Mouse (Mus musculus): ENCODE results near the gene Tmprss11g. TPM values are rescaled to one million over a fixed set of nuclear protein-coding genes. Genes with fewer than 3 reads are reported as not detected.

Tmprss11g gene
- polyA plus RNA-seq, 1 experiment from 2014 or later = not detected

- H3K4me3 ChIP-seq (ENCODE audit: control insufficient read depth in 1 of 2, insufficient read depth in 1 of 2, low read depth in 1 of 2, low read length in 2 of 2) = no peak overlapping the region
- H3K4me2 ChIP-seq (ENCODE audit: low read length) = no peak overlapping the region
- no peaks in the 10 kb centered on the region for H3K36me3 ChIP-seq (ENCODE audit: control insufficient read depth, insufficient read depth, low read length)
- 78% methylated on average over 9 of the region's 9 CpGs for WGBS
- H3K9me3 ChIP-seq (ENCODE audit: control insufficient read depth, low read length) = no peaks in the 10 kb centered on the region
- no peaks in the 10 kb centered on the region for H3K27me3 ChIP-seq (ENCODE audit: control insufficient read depth, insufficient read depth, low read length)
- no peaks in the 10 kb centered on the region for H3K4me1 ChIP-seq (ENCODE audit: control insufficient read depth in 2 of 2, insufficient read depth in 2 of 2, low read length in 2 of 2)
- H3K9ac ChIP-seq (ENCODE audit: low read length) = no peak overlapping the region
- no peak for ATAC-seq (ENCODE audit: insufficient number of reproducible peaks, insufficient read depth, low FRiP score, low read depth)
- H3K27ac ChIP-seq (replicated peaks in 1 of 2; ENCODE audit: control insufficient read depth in 1 of 2, insufficient read depth in 1 of 2, low read depth in 2 of 2, low read length in 2 of 2) = no peak overlapping the region
Observed at GRCm38 (mm10) chr5:86473859-86474258, 44.5 kb downstream of the Tmprss11g start.

GRCm38 (mm10) chr5:86468890-86469289 lies 49.5 kb downstream of the Tmprss11g start, which contains the start of gene Tmprss11a:
Gene Tmprss11a, minus strand, starts transcription at chr5:86468990.
- H3K4me2 ChIP-seq (ENCODE audit: low read length) = no peak within 1 kb of the TSS
- no peak within 1 kb of the TSS for H3K9ac ChIP-seq (ENCODE audit: low read length)
- WGBS = 63% methylated on average over 4 of the region's 4 CpGs
- no peaks in the 10 kb centered on the region for H3K36me3 ChIP-seq (ENCODE audit: control insufficient read depth, insufficient read depth, low read length)
- no peak within 1 kb of the TSS for H3K27ac ChIP-seq (replicated peaks in 1 of 2; ENCODE audit: control insufficient read depth in 1 of 2, insufficient read depth in 1 of 2, low read depth in 2 of 2, low read length in 2 of 2)
- no peaks in the 10 kb centered on the region for H3K27me3 ChIP-seq (ENCODE audit: control insufficient read depth, insufficient read depth, low read length)
- ATAC-seq (ENCODE audit: insufficient number of reproducible peaks, insufficient read depth, low FRiP score, low read depth) = no peak
- H3K4me3 ChIP-seq (ENCODE audit: control insufficient read depth in 1 of 2, insufficient read depth in 1 of 2, low read depth in 1 of 2, low read length in 2 of 2) = no peak within 1 kb of the TSS
- H3K4me1 ChIP-seq (ENCODE audit: control insufficient read depth in 2 of 2, insufficient read depth in 2 of 2, low read length in 2 of 2) = no peaks in the 10 kb centered on the region
- H3K9me3 ChIP-seq (ENCODE audit: control insufficient read depth, low read length) = no peaks in the 10 kb centered on the region

GRCm38 (mm10) chr5:86439306-86439705 lies 79.1 kb downstream of the Tmprss11g start:
- no peaks in the 10 kb centered on the region for H3K4me1 ChIP-seq (ENCODE audit: control insufficient read depth in 2 of 2, insufficient read depth in 2 of 2, low read length in 2 of 2)
- no peaks in the 10 kb centered on the region for H3K9me3 ChIP-seq (ENCODE audit: control insufficient read depth, low read length)
- WGBS = 71% methylated on average over 2 of the region's 2 CpGs
- no peak overlapping the region for H3K4me3 ChIP-seq (ENCODE audit: control insufficient read depth in 1 of 2, insufficient read depth in 1 of 2, low read depth in 1 of 2, low read length in 2 of 2)
- no peak overlapping the region for H3K9ac ChIP-seq (ENCODE audit: low read length)
- H3K27ac ChIP-seq (replicated peaks in 1 of 2; ENCODE audit: control insufficient read depth in 1 of 2, insufficient read depth in 1 of 2, low read depth in 2 of 2, low read length in 2 of 2) = no peak overlapping the region
- H3K27me3 ChIP-seq (ENCODE audit: control insufficient read depth, insufficient read depth, low read length) = no peaks in the 10 kb centered on the region
- no peaks in the 10 kb centered on the region for H3K36me3 ChIP-seq (ENCODE audit: control insufficient read depth, insufficient read depth, low read length)
- no peak for ATAC-seq (ENCODE audit: insufficient number of reproducible peaks, insufficient read depth, low FRiP score, low read depth)
- H3K4me2 ChIP-seq (ENCODE audit: low read length) = no peak overlapping the region

GRCm38 (mm10) chr5:86438548-86438947 lies 79.9 kb downstream of the Tmprss11g start:
- H3K27me3 ChIP-seq (ENCODE audit: control insufficient read depth, insufficient read depth, low read length) = no peaks in the 10 kb centered on the region
- H3K27ac ChIP-seq (replicated peaks in 1 of 2; ENCODE audit: control insufficient read depth in 1 of 2, insufficient read depth in 1 of 2, low read depth in 2 of 2, low read length in 2 of 2) = no peak overlapping the region
- no peak overlapping the region for H3K9ac ChIP-seq (ENCODE audit: low read length)
- H3K4me1 ChIP-seq (ENCODE audit: control insufficient read depth in 2 of 2, insufficient read depth in 2 of 2, low read length in 2 of 2) = no peaks in the 10 kb centered on the region
- H3K36me3 ChIP-seq (ENCODE audit: control insufficient read depth, insufficient read depth, low read length) = no peaks in the 10 kb centered on the region
- ATAC-seq (ENCODE audit: insufficient number of reproducible peaks, insufficient read depth, low FRiP score, low read depth) = no peak
- H3K4me3 ChIP-seq (ENCODE audit: control insufficient read depth in 1 of 2, insufficient read depth in 1 of 2, low read depth in 1 of 2, low read length in 2 of 2) = no peak overlapping the region
- no peak overlapping the region for H3K4me2 ChIP-seq (ENCODE audit: low read length)
- H3K9me3 ChIP-seq (ENCODE audit: control insufficient read depth, low read length) = no peaks in the 10 kb centered on the region

Other genes with a start within 250 kb of the Tmprss11g start
- gene Tmprss11c, start 229.3 kb downstream of the Tmprss11g start, polyA plus RNA-seq (2014; fragmentation: Nextera tagmentation; extraction: Ambion mirVana) = not detected in 2 replicates
- gene Tmprss11d, start 145.2 kb downstream of the Tmprss11g start, polyA plus RNA-seq (2014; fragmentation: Nextera tagmentation; extraction: Ambion mirVana) = not detected in 2 replicates
- gene Tmprss11a, start 49.6 kb downstream of the Tmprss11g start, polyA plus RNA-seq (2014; fragmentation: Nextera tagmentation; extraction: Ambion mirVana) = not detected in 2 replicates
- gene Tmprss11f, start 113.8 kb upstream of the Tmprss11g start, polyA plus RNA-seq (2014; fragmentation: Nextera tagmentation; extraction: Ambion mirVana) = not detected in 2 replicates
- gene Tmprss11b, start 157.8 kb upstream of the Tmprss11g start, polyA plus RNA-seq (2014; fragmentation: Nextera tagmentation; extraction: Ambion mirVana) = not detected in 2 replicates
- not detected in 2 replicates for gene Tmprss11e, start 227.2 kb upstream of the Tmprss11g start, polyA plus RNA-seq (2014; fragmentation: Nextera tagmentation; extraction: Ambion mirVana)